Mouse (Mus musculus) thymus, postnatal 0 days (tissue): ENCODE measurements around the gene Strn4. TPM values are rescaled to one million over a fixed set of nuclear protein-coding genes. Genes with fewer than 3 reads are reported as not detected.

Experiments used
- DNase-seq: peaks from one replicate; pipeline ENCODE4 v3.0.0-alpha.2; 2015; ENCODE audit warnings: low spot score
- polyA plus RNA-seq: library from polyadenylated mRNA; unstranded; fragments of >200 nt; fragmentation: Nextera tagmentation; extraction: Ambion mirVana; gene quantifications from 2 replicates; pipeline ENCODE4 v1.2.1, GENCODE M21; 2015

Strn4 gene
- polyA plus RNA-seq, 1 experiment from 2014 or later: 60.9 TPM

DNA sequence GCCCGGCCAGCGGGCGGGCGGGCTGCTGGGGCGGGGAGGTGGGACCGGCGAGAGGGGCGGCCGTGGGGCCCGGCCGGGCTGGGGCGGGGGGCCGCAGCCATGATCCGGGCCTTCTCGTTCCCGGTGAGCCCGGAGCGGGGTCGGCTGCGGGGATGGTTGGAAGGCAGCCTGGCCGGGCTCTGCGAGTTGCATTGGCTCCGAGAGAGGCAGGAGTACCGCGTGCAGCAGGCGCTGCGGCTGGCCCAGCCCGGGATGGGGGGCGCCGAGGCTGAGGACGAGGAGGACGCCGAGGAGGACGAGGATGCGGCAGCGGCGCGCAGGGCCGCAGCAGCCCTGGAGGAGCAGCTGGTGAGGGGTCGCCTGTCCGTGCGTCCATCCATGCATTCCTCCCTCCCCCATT lies 59.6 kb downstream of the Strn4 start:
- DNase-seq: no peak

GRCm38 (mm10) chr7:16876006-16876405 lies 60.3 kb downstream of the Strn4 start:
- DNase-seq: no peak

GRCm38 (mm10) chr7:16876608-16877007 lies 60.9 kb downstream of the Strn4 start:
- no peak for DNase-seq

DNA sequence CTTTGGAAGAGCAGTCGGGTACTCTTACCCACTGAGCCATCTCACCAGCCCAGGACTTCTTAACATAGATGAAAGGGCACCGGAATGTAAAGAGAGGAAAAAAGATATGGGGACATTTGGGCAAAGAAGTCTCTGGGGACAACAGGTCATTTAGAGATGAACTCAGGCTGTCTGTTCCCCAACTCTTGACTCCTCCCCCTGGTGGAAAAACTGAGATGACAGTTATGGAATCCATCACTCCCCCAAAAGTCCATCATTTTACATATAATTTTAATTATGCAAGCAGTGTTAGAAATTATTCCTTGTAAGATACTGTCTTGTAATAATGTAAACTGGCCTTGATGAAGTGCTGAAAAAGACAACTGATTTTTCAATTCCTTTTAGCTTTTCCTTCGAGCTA lies 62.0 kb downstream of the Strn4 start:
- no peak for DNase-seq

DNA sequence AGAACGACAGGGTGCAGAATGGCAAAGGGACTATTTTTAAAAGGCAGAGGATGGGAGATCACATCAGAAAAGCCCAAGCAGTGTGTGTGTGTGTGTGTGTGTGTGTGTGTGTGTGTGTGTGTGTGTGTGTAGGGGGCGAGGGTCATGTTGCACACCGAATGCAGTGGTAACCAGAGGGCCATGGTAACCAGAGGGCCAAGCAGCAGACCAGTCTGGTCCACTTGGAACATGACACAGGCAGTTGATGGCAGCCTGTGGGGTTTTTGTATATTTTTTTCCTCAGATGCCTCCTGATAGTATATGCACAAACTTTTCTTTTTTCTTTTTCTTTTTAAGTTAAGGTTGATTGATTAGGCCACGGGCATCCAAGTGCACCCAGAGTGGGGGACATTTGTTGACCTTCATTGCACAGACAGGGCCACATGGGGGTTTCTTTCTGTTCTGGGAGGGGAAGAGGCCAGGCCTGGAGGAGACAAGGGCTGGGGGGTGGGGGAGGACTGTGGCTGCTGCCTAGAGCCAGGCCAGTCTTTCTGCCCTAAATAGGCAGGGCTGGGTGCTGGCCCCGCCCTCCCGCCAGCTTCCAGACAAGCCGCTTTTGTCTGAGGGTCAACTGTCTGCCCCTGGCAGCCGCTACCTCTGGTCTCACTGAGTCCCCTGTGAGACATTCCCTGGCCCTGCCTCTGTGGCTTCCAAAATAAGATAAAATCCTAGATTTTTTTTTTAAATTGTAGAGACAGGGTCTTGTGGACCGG lies 64.3 kb downstream of the Strn4 start:
- DNase-seq: no peak

- DNase-seq: no peak
These were observed 64.9 kb downstream of the Strn4 start for GRCm38 (mm10) chr7:16880615-16881014.

DNA sequence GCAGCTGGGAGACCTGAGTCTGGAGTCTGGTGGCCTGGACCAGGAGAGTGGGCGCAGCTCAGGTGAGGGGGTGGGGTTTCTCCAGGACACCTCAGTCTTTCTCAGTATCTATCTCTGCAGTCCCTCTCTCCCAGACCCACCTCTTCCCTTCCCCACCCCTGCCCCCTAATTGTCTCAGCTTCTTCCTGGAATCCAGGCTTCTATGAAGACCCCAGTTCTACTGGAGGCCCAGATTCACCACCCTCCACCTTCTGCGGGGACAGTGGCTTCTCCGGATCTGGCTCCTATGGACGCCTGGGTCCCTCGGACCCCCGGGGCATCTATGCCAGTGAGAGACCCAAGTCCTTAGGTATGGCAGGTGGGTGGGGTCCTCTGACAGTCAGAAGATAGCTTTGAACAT lies 67.5 kb downstream of the Strn4 start:
- no peak for DNase-seq

DNA sequence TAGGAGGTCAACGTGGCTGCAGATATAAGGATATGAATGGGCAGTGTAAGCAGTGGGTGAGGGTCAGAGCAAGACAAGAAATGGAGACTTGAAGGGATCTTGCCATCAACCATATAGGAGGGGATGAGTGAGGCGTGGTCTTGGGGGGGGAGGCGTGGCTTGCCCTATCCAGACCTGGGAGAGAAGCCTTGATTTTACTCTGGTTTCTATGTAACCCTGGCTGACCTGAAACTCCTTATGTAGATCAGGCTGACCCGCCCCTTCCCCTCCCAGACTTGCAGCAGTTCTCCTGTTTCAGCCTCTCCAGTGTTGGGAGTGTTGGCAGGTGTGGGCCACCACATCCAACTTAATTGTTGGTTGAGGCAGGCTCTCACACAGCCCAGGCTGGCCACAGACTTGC lies 68.6 kb downstream of the Strn4 start:
- DNase-seq: no peak

DNA sequence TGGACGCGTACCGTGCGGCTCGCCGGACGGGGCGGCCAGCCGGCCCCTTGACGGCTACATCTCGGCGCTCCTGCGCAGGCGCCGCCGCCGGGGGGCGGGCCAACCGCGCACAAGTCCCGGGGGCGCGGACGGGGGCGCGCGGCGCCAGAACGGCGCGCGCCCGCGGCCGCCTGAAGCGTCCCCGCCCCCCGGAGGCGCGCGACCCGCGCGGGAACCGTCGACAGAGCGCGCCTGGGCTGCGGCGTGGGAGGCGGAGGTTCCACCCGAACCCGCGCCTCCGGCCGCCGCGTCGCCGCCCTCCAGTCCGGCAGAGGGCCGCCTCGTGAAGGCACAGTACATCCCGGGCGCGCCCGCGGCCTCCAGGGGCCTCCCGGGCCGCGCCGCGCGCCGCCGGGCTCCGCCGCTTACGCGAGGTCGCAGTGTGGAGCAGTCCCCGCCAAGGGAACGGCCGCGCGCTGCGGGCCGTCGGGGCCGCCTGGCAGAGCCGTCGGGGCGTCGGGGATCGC lies 69.6 kb downstream of the Strn4 start:
- peak; percentile 25 for DNase-seq

DNA sequence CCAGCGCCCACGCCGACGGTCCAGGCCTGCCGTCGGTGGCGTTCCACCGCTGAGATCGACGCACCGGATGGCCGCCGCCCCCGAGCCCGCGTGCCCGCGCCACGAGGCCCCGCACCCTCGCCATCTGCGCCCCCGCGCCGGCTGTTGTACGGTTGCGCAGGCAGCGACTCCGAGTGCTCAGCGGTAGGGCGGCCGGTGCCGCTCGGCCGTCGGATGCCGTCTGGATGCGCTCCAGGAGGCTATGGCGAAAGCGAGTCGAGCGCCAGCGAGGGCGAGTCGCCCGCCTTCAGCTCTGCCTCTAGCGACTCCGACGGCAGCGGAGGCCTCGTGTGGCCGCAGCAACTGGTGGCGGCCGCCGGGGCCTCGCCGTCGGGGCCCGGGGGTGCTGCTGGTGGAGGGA lies 70.2 kb downstream of the Strn4 start:
- no peak for DNase-seq

Other genes starting within 250 kb of the Strn4 start
- gene Arhgap35, start 200.9 kb upstream of the Strn4 start, polyA plus RNA-seq: 3.8 and 4.0 TPM in 2 replicates
- 0.86 and 1.3 TPM in 2 replicates for gene Ceacam15, start 140.2 kb upstream of the Strn4 start, polyA plus RNA-seq
- gene Ceacam9, start 94.0 kb upstream of the Strn4 start, polyA plus RNA-seq: 0.23 and 0.44 TPM in 2 replicates
- gene Ap2s1, start 77.5 kb upstream of the Strn4 start, polyA plus RNA-seq: 326 and 329 TPM in 2 replicates
- 77.9 and 80.3 TPM in 2 replicates for gene Slc1a5, start 34.5 kb upstream of the Strn4 start, polyA plus RNA-seq
- 17.1 and 18.8 TPM in 2 replicates for gene Fkrp, start 843 bp downstream of the Strn4 start, polyA plus RNA-seq
- gene Prkd2, start 27.0 kb downstream of the Strn4 start, polyA plus RNA-seq: 70.6 and 80.0 TPM in 2 replicates
- gene Dact3, start 59.4 kb downstream of the Strn4 start, polyA plus RNA-seq: 0.13 and 0.18 TPM in 2 replicates
- 0.44 and 0.85 TPM in 2 replicates for gene Gng8, start 75.9 kb downstream of the Strn4 start, polyA plus RNA-seq
- gene Ptgir, start 90.6 kb downstream of the Strn4 start, polyA plus RNA-seq: 1.9 and 2.6 TPM in 2 replicates
- 201 and 212 TPM in 2 replicates for gene Calm3, start 108.2 kb downstream of the Strn4 start, polyA plus RNA-seq
- gene Pnmal2, start 128.8 kb downstream of the Strn4 start, polyA plus RNA-seq: 5.1 and 6.4 TPM in 2 replicates
- gene Pnmal1, start 143.8 kb downstream of the Strn4 start, polyA plus RNA-seq: 0.04 TPM in 2 replicates
- gene Gm42372, start 167.2 kb downstream of the Strn4 start, polyA plus RNA-seq: 0.33 and 0.49 TPM in 2 replicates
- gene Ccdc8, start 176.8 kb downstream of the Strn4 start, polyA plus RNA-seq: 3.7 and 4.7 TPM in 2 replicates
- gene Ppp5c, start 212.0 kb downstream of the Strn4 start, polyA plus RNA-seq: 120 TPM in 2 replicates
- 1.5 and 2.4 TPM in 2 replicates for gene Hif3a, start 246.5 kb downstream of the Strn4 start, polyA plus RNA-seq